Mouse (Mus musculus) mouse embryonic stem cell (cell line): ENCODE measurements around the gene Olfm2.

Experiments
- in situ Hi-C, 2 experiments: fragments of 300-500 bp; cut with MboI; formaldehyde crosslinking; loops; 1 replicate in 1 of 2; 3 replicates in 1 of 2; pipeline ENCODE4 v1.14.3; 2019 to 2020; ENCODE audit warnings: low sequenced_read_pairs in 2 of 2, low pct_unique_long_range_greater_than_20kb in 1 of 2, mixed read lengths in 1 of 2; ENCODE audit not compliant: unreplicated experiment in 1 of 2

The Olfm2 gene

GRCm38 (mm10) chr9:20672047-20672446 is 74.1 kb downstream of the Olfm2 start:
- in situ Hi-C loops = no loop called here

GRCm38 (mm10) chr9:20668065-20668464 is 78.1 kb downstream of the Olfm2 start:
- in situ Hi-C loops = no loop called here

- in situ Hi-C loops = no loop called here
Measured at GRCm38 (mm10) chr9:20666510-20667034, 79.6 kb downstream of the Olfm2 start.

DNA sequence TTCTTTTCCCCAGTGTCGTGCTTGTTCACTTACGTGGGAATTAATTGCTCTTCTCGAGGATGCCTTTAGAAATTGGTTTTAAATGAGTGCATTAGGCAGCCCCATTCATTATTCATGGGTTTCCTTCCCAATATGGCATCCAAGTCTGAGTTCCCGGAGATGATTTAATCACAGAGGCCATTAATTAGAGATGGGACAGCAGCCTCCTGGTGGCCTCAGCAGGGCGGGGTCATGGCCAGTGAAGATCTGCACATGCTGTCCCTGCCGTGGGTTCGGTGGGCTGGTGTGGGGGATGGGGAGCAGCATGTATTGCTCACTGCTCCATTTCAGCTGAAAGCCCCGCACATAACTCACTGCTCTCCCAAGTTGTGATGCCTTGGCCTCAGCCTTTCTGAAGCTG is 80.2 kb downstream of the Olfm2 start:
- in situ Hi-C loops = no loop called here

GRCm38 (mm10) chr9:20664982-20665637 is 81.0 kb downstream of the Olfm2 start:
- in situ Hi-C loops = no loop called here

- in situ Hi-C loops = no loop called here
Measured at GRCm38 (mm10) chr9:20664366-20664765, 81.8 kb downstream of the Olfm2 start.

DNA sequence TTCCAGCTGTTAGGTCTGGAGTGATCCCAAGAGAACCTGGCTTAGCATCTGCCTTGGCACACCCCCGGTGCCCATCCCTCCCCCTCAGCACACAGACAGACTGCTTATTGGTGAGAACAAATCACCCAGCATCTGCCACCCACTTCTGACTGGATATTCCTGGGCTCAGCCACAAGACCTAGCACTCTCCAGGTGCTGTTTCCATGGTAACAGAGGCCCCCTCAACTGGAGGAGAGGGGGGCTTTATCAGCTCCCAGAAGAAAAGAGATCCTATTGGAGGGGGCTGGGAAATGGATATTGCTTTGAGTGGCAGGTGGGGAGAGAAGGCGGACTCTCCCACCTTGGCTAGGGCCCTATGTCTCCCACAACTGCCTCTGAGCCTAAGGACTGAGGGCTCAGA is 82.2 kb downstream of the Olfm2 start:
- in situ Hi-C loops = no loop called here

GRCm38 (mm10) chr9:20662874-20663273 is 83.3 kb downstream of the Olfm2 start:
- in situ Hi-C loops = no loop called here

- in situ Hi-C loops = no loop called here
Measured at GRCm38 (mm10) chr9:20662325-20662724, 83.8 kb downstream of the Olfm2 start.

- in situ Hi-C loops = no loop called here
Measured at GRCm38 (mm10) chr9:20657546-20657945, 88.6 kb downstream of the Olfm2 start.

- in situ Hi-C loops = no loop called here
Measured at GRCm38 (mm10) chr9:20653859-20654258, 92.3 kb downstream of the Olfm2 start.

GRCm38 (mm10) chr9:20652260-20652658 is 93.9 kb downstream of the Olfm2 start:
- in situ Hi-C loops = no loop called here

- in situ Hi-C loops = no loop called here
Measured at GRCm38 (mm10) chr9:20651602-20652259, 94.4 kb downstream of the Olfm2 start, which contains the start of gene Pin1. TSS of gene Pin1 (plus strand) at chr9:20652095.

- in situ Hi-C loops = no loop called here
Measured at GRCm38 (mm10) chr9:20645121-20645520, 101.0 kb downstream of the Olfm2 start.

DNA sequence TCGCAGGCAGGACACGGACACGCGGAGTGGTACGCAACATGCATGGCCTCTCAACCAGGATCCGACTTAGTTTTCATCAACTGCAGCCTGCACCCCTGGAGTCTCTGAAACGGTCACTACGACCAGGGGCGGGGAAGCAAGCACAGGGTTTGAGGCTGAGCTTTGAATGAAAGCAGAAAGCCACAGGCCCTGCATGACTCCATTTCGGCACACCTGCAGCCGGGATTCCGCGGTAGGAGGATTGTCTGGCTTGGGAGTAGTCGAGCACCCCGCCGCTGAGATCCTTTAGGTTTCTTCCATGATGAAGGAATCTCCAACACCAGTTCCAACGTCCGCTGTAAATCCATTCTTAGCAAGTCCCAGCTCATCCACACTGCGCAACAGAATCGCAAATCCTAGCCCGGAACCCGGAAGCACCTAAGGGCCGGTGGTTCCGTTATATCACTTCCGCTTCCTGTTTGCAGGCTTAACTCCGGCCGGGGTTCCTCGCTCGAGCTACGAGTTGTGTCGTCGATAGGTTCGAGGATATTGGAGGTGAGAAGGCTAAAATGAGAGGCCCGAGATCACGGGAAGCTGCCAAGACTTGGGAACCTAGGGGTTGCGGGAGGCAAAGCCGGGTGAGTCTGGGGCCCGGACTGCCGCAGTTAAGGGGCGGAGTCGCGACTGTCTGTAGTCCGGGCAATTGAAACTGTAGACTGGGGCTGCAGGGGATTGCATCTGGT is 101.6 kb downstream of the Olfm2 start, which contains the start of gene Fbxl12:
TSS of gene Fbxl12 (minus strand) at position 408 of the 722 bp plus-strand sequence.
- in situ Hi-C loops = no loop called here

- in situ Hi-C loops = no loop called here
Measured at GRCm38 (mm10) chr9:20643781-20644180, 102.4 kb downstream of the Olfm2 start.

DNA sequence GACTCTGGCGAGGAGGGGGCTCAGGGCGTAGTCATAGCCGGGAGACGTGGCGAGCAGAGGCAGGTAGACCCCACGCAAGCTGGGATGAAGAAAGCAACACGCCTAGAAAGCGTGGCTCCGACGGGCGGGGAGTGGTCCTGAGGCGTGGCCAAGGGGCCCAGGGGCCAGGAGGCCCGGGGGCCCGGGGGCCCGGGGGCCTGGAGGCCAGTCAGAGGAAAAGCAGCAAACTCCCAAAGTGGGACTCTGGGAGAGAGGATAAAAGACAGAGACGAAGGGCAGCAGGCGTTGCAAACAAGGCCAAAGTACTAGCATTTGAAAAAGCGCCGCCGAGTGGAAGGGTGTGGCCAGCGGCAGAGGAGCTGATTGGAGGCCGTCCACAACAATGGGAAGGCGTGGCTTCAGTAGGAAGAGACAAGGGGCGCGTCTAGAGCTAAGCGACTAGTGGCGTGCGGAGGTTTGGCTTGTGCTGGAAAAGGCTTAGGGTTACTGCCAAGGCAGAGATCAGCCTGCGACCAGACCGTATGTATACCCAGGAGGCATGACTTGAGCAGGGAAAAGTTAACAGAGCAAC is 103.2 kb downstream of the Olfm2 start:
- in situ Hi-C loops = no loop called here

GRCm38 (mm10) chr9:20642101-20642895 is 103.9 kb downstream of the Olfm2 start, which contains the start of gene Ubl5:
TSS of gene Ubl5 (plus strand) at chr9:20642878.
- in situ Hi-C loops = no loop called here
